Mouse (Mus musculus): ENCODE data around the gene Pax3. TPM values are rescaled to one million over a fixed set of nuclear protein-coding genes. Genes with fewer than 3 reads are reported as not detected.

Gene Pax3
- polyA plus RNA-seq (2012; rRNA removed; ENCODE audit: low replicate concordance), result not detected in 2 replicates

GRCm38 (mm10) chr1:78196751-78197311 lies at the start of gene Pax3:
Pax3 (minus strand) TSS chr1:78197134.

Other genes with a start within 250 kb of the Pax3 start
- gene Sgpp2, start 113.2 kb upstream of the Pax3 start, polyA plus RNA-seq (2012; rRNA removed; ENCODE audit: low replicate concordance), result 5.3 TPM in 1 of 2 replicates, not detected in the other